Mouse (Mus musculus): ENCODE measurements around the gene Kat2b.

DNA sequence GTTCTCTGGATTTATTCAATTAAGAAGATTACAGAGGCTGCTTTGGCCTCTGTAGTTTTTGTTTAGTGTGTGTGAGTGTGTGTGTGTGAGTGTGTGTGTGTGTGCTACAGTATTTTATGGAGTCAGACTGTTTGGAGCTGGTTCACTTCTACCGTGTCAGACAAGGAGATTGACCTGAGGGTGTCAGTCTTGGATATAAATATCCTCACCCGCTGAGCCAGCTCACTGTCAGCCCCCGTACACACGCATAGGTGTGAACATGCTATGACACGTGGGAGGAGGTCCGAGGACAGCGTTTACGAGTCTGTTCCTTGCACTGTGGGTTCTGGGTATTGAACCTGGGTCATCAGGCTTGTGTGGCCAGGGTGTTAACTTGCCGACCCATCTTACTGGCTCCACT is 57.1 kb downstream of the Kat2b start:
- TF ChIP-seq POLR2A (IDR thresholded peaks at IDR 0.05; ENCODE audit: borderline replicate concordance, extremely low read depth, insufficient read depth, insufficient read length, poor library complexity, severe bottlenecking) (no peak), CTCF (IDR thresholded peaks at IDR 0.05; ENCODE audit: borderline replicate concordance, extremely low read depth, insufficient read depth, insufficient read length) (no peak)
